Mouse (Mus musculus) C2C12 (cell line): Measurements from ENCODE around the gene Stk38.

Source experiments
- CEBPB ChIP-seq: IDR thresholded peaks from one replicate; pipeline ENCODE4 v1.6.1; 2011; ENCODE audit warnings: low read depth, mild to moderate bottlenecking, control low read depth, moderate library complexity
- CTCF ChIP-seq: IDR thresholded peaks from one replicate; pipeline ENCODE4 v1.5.1; 2011; ENCODE audit not compliant: control insufficient read depth, insufficient read depth, insufficient read length
- MAX ChIP-seq: IDR thresholded peaks from one replicate; pipeline ENCODE4 v1.6.1; 2011; ENCODE audit warnings: mild to moderate bottlenecking, control low read depth
- MYOG ChIP-seq: IDR thresholded peaks from one replicate; pipeline ENCODE4 v1.6.1; 2011; ENCODE audit not compliant: control insufficient read depth, insufficient read length; ENCODE audit errors: extremely low read depth

DNA sequence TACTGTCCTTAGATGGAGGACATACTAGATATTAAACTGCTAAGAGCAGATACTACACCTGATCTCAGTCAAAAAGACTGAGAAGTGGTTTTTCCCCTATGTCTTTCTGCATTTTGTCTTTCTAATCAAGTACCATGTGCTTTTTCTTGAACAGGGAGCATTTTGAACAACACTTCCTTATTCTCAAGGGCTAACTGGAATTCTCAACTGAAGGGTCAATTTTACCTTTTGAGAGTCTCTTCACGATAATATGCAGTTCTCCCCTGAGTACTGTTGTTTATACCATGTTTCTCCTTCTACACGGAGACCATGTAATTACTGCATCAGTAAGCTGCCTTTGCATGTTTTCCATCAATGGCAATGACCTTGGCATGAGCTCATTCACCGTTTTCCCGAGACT is 17.7 kb downstream of the Stk38 start:
- TF ChIP-seq CEBPB = no peak
- TF ChIP-seq CTCF = no peak
- no peak for TF ChIP-seq MYOG
- no peak for TF ChIP-seq MAX
